Mouse (Mus musculus): ENCODE results near the gene Myo1b.

DNA sequence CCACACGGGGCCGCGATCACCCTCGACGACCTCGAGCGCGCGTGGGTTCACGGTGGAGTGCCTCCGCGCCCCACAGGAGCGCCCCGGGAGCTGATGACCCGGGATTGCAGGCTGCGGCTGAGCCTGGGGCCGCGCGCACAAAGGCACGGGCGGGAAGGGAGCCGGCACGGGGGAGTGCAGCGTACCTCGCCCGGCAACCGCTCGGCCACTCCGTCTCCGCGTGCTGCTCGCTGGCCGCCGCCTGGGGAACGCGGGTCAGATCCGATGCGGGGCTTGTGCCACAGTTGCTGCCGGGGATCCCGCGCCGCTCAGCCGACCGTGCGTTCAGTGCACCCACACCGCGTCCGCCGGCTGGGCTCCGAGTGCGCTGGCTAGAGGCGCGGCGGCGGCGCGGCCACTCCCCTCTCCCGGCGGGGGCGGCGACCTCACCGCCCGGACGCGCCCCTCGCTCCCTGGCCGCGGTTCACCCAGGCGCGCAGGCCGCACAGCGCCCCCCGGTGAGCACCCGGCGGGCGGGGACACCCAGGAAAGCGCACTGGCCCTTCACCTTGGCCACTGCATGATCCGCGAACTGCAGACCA is at the start of gene Myo1b:
- TF ChIP-seq POLR2A (IDR thresholded peaks at IDR 0.05; ENCODE audit: low read depth, low read length) (no peak), USF1 (IDR thresholded peaks at IDR 0.05; ENCODE audit: low read depth, low read length) (no peak), BHLHE40 (IDR thresholded peaks at IDR 0.05; ENCODE audit: low read depth, low read length) (no peak), CTCF (conservative IDR thresholded peaks at IDR 0.05 in 1 of 2, IDR thresholded peaks at IDR 0.05 in 1 of 2; ENCODE audit: low read depth in 2 of 2, low read length in 2 of 2) (no peak), SMC3 (IDR thresholded peaks at IDR 0.05; ENCODE audit: low read depth, low read length) (no peak), ZNF384 (IDR thresholded peaks at IDR 0.05; ENCODE audit: low read depth, low read length) (no peak), EP300 (IDR thresholded peaks at IDR 0.05; ENCODE audit: low read length) (no peak), NRF1 (IDR thresholded peaks at IDR 0.05; ENCODE audit: low read depth, low read length) (no peak)

Measured in CH12.LX (cell line).